Mouse (Mus musculus): Measurements from ENCODE around the gene Alpk1. TPM values are rescaled to one million over a fixed set of nuclear protein-coding genes. Genes with fewer than 3 reads are reported as not detected.
A peak's percentile ranks its signal among the peaks of the same experiment; 100 is the strongest.

The Alpk1 gene
- total RNA-seq, 2 experiments from 2014 or later = 1.4 to 1.6 TPM

DNA sequence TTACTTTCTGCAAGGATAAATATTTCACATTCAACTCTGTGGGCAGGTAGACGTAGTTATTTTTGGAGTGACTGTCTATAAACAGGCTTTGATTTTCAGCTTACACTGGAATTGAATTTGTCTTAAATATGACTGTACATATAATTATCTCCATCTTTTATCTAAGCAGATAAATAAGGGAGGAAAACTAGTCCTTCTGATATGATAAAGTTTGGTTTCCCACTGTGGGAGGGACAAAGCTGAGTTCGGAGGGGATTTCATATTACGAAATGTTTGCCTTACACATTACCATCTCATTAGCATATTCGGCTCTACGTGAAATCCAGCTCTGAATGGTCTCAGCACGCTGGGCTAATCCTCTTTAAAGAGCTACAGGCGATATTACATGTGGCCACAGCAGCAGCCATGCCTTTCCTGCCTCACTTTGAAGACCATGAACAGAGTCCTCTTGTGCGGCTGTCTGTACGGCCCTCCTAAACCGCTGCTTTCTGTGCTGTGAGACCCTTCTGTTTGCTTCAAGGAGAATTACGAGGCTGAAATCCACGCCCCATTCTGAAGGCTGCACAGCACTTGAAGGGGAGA, 30.3 kb downstream of the Alpk1 start:
- no peak overlapping the region for H3K4me3 ChIP-seq
- no peak for DNase-seq
- no peak overlapping the region for H3K27ac ChIP-seq
- intact Hi-C loops (cut with DNase I) = no loop called here
- TF ChIP-seq CTCF (IDR thresholded peaks at IDR 0.05) = no peak

DNA sequence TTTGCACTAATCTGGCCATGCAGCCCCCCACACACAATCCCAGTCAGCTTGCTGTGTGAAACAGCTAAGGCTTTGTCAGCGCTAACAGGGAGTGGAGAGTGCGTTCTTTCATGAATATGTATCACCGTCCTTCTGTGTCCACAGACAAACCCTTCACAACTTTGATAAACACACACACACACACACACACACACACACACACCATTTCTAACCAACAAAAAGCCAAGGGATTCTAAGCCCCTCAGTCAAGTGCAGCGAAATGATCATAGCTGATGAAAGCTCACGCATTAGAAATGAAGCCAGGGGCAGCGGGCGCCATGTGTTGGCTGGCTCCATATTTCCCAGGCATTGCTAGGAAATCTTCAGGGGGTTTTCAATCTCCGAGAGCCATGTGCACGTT, 31.1 kb downstream of the Alpk1 start:
- no peak for DNase-seq
- no peak for TF ChIP-seq CTCF (IDR thresholded peaks at IDR 0.05)
- Histone ChIP-seq H3K4me3 (no peak overlapping the region), H3K27ac (no peak overlapping the region)
- intact Hi-C loops (cut with DNase I) = no loop called here

DNA sequence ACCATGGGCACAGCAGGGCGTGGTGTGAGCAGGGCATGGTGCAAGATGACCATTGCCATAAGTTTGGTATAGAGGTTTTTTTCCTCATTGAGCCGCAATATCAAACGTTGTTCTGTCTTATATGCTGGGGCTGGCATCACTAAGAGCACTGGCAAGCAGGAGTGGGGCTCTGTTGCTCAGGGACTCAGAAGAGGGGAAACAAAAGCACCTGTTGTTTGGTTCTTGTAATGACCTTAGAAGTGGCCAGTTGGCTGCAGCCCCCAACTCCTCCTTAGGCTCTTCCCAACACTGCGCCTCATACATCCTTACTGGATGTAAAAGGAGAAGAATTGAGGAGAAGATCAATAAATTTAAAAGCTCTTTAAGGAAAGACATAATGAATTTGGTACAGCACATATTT, 31.7 kb downstream of the Alpk1 start:
- intact Hi-C loops (cut with DNase I) = no loop called here
- no peak for TF ChIP-seq CTCF (IDR thresholded peaks at IDR 0.05)
- no peak for DNase-seq
- Histone ChIP-seq H3K4me3 (no peak overlapping the region), H3K27ac (no peak overlapping the region)

DNA sequence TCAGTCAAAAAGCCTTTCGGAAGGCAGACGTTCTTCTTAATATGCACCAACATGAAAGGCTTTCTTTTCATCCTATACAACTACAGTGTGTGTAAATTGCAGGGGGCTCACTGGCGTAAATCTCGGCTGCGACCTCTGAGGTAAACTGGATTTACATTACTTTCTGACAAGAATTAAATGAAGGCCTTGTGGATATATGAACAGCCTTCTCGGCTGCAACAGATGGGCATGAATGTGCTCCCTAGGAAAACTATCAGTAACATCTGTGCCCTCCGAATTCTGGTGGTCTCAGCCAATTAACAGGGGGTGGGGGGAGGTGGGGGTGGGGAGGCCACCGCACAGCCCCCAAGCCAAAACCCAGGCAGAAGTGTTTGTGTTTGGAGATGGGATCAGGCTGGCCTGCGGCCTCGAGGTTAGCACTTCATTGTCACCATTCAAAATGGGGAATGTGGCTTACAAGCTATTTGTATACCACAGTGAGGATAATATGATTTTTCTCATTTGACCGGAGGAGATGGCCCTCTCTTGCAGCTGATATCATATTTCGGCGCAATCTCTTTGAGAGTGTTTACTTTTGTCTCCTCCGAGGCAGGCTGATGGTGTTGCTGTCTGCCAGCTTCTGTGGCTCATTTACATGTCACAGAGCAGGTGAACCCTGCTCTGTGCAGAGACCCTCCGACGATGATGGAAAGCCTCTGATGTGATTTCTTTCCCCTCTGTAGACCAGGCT, 34.3 kb downstream of the Alpk1 start:
- TF ChIP-seq CTCF (IDR thresholded peaks at IDR 0.05) = no peak
- no peak for DNase-seq
- no peak overlapping the region for H3K4me3 ChIP-seq
- H3K27ac ChIP-seq = no peak overlapping the region
- intact Hi-C loops (cut with DNase I) = no loop called here

DNA sequence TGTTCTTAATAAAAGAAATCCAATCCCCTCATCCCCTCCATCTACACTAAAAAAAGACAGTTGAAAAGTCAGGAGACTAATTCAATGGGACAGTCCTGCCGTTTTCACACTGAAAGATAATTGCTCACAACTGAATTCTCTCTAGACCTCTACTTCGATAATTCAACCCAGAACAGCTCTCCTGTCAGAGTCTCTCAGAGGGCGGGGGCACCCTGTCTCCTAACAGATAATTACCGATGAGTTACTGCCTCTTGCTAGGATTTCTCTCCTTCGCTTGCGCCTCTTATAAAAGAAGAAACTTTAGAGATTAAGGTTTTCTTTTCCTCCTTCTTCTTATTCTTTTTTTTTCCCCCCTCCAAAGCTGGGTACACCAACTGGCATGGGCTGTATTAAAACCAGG, 34.8 kb downstream of the Alpk1 start:
- H3K27ac ChIP-seq = no peak overlapping the region
- TF ChIP-seq CTCF (IDR thresholded peaks at IDR 0.05) = no peak
- intact Hi-C loops (cut with DNase I) = no loop called here
- no peak for DNase-seq
- H3K4me3 ChIP-seq = no peak overlapping the region

DNA sequence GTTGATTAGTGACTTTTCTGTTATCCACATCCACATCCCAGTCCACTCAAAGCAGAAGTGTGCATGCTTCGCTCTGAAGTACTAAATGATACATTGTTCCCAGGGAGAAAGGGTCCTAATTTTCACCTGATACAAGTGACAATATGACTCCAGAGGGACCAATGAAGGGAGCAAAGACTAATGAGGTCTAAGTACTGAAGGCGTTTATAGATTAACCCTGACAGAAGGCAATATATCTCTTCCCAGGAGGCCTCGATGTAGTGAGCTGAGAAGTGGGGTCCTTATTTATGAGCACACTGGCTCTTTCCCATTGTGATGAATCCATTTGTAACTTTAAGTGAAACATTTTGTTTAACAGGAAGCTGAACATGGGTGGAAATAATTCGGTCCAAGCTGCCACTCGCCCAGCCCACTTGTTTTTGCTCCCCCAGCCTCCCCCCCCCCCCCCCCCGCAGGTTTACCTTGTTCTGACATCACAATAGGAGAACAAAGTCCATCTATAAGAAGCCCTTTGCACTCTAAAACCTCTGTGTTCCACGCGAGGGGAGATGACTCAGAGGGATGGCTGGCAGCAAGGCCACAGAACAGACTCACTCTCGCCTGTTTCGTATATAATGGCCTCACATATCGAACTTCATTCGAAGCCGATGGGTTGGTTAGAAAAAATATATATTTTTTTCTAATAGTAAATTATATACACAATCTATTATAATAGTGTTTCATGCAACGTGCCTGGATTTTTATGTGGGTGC, 36.5 kb downstream of the Alpk1 start:
- no peak for DNase-seq
- TF ChIP-seq CTCF (IDR thresholded peaks at IDR 0.05) = no peak
- no peak overlapping the region for H3K27ac ChIP-seq
- intact Hi-C loops (cut with DNase I) = no loop called here
- H3K4me3 ChIP-seq = no peak overlapping the region

GRCm38 (mm10) chr3:127741473-127741872, 38.9 kb downstream of the Alpk1 start:
- Histone ChIP-seq H3K27ac (no peak overlapping the region), H3K4me3 (no peak overlapping the region)
- DNase-seq = no peak
- intact Hi-C loops (cut with DNase I) = no loop called here
- TF ChIP-seq CTCF (IDR thresholded peaks at IDR 0.05) = peak; percentile 20; the same call in 1 of the 2 replicates

DNA sequence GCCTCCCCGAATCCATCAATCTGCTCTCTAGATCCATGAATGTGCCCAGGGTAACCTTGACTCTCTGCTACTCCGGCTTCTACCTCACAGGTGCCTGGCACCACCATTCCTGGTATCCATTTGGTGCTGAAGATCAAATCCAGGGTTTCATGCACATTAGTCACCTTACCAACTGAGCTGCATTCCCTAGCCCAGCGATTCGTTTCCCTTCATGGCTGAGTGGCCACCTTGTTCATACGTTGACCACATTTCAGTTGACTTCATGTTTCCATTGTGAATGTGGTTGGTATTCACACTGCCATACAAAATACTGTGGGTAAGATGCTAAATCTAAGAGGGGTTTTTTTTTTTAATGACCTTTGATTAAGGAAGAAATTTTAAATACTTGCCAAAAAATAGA, 42.5 kb downstream of the Alpk1 start:
- Histone ChIP-seq H3K4me3 (no peak overlapping the region), H3K27ac (no peak overlapping the region)
- no peak for TF ChIP-seq CTCF (IDR thresholded peaks at IDR 0.05)
- intact Hi-C loops (cut with DNase I) = no loop called here
- no peak for DNase-seq

- TF ChIP-seq CTCF (IDR thresholded peaks at IDR 0.05) = no peak
- no peak overlapping the region for H3K4me3 ChIP-seq
- DNase-seq = no peak
- intact Hi-C loops (cut with DNase I) = no loop called here
- H3K27ac ChIP-seq = no peak overlapping the region
These were observed 44.9 kb downstream of the Alpk1 start for GRCm38 (mm10) chr3:127735395-127735794.

DNA sequence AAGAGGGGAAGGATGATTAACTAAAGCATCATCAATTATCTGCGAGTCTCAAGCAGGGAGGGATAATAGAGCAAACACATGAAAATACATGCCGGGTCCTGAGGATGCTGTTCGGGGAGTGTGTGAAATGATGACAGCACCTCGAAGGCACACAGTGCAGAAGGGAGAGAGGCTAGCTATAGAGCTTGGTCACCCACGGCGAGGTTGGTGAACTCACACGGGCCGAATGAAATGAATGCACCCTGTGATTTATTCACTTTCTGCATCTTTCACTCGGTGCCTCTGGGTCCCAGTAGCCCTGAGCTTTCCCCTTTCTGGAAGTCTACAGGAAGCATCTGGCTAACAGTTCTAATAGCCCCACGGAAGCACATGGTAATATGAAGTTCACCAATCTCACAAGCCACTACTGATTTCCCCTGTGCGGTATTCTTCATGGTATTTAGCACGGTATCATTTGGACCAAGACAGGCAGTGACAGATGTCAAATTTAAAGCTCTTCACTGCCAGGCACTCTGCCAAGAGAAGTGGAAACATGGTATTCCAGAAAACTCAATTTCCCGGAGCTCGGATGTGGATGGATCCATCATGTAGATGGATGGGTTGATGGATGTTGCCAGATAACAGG, 50.7 kb downstream of the Alpk1 start:
- Histone ChIP-seq H3K4me3 (no peak overlapping the region), H3K27ac (no peak overlapping the region)
- intact Hi-C loops (cut with DNase I) = no loop called here
- DNase-seq = no peak
- TF ChIP-seq CTCF (IDR thresholded peaks at IDR 0.05) = no peak

GRCm38 (mm10) chr3:127728851-127729512, 51.3 kb downstream of the Alpk1 start:
- intact Hi-C loops (cut with DNase I) = no loop called here
- Histone ChIP-seq H3K27ac (no peak overlapping the region), H3K4me3 (no peak overlapping the region)
- TF ChIP-seq CTCF (IDR thresholded peaks at IDR 0.05) = no peak
- DNase-seq = no peak

DNA sequence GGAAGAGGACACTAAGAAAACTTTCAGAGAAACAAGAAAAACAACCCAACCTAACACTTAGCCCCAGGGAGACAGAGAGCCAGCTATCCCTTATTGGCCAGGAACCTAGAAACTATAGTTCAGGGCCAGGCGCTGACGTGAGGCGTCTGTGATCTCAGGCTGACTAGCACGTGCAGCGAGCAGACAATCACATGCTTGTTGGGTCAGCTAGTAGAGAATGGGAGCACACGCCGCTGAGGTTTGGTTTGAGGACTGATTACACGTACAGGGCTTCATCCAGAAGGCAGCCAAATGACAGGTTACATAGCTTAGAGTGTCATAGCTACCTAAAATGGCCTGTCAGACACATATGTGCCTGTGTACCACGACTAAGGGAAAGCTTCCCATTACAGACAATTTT, 52.3 kb downstream of the Alpk1 start:
- Histone ChIP-seq H3K4me3 (no peak overlapping the region), H3K27ac (no peak overlapping the region)
- no peak for TF ChIP-seq CTCF (IDR thresholded peaks at IDR 0.05)
- no peak for DNase-seq
- intact Hi-C loops (cut with DNase I) = no loop called here
